Mouse (Mus musculus) adrenal gland, adult 10 weeks (tissue): Measurements from ENCODE around the gene Btbd35f1. TPM values are rescaled to one million over a fixed set of nuclear protein-coding genes. Genes with fewer than 3 reads are reported as not detected.

Source experiments
- polyA plus RNA-seq: library from polyadenylated mRNA; stranded (reverse); fragments of 350-450 nt; fragmentation: Illumina TruSeq; extraction: RNeasy Lipid Tissue Mini Kit (QIAGEN cat#74804); gene quantifications from one replicate; pipeline ENCODE4 v1.2.3, GENCODE M21; 2014; ENCODE audit warnings: low read depth, low replicate concordance

The Btbd35f1 gene
- not detected for polyA plus RNA-seq

GRCm38 (mm10) chrX:32559755-32560154 lies at the start of gene Btbd35f1:
Btbd35f1 (plus strand) TSS chrX:32560055.

Other genes starting within 250 kb of the Btbd35f1 start
- not detected for gene Gm5926, start 90.7 kb downstream of the Btbd35f1 start, polyA plus RNA-seq
- not detected for gene Btbd35f21, start 166.1 kb downstream of the Btbd35f1 start, polyA plus RNA-seq